Comparison of ENCODE assay signal across 8 mouse cellular contexts in genomic region chr16:65105184-65105931, GRCm38 (mm10). TPM values are rescaled to one million over a fixed set of nuclear protein-coding genes. Genes with fewer than 3 reads are reported as not detected.
DNase-seq lines count a peak whose midpoint lies in the region; ATAC-seq and TF ChIP-seq lines count a peak whose summit lies in the region.

Htr1f (minus strand) TSS chr16:65105854.

- H3K27ac ChIP-seq in heart, embryonic 11.5 days (ENCODE audit: low read depth, low read length): no peak within 1 kb of the TSS
- no peak within 1 kb of the TSS for H3K27ac ChIP-seq in testis, adult 2 months (ENCODE audit: control insufficient read depth, insufficient read depth, low read depth, low read length)
- H3K27ac ChIP-seq in intestine, embryonic 14.5 days (ENCODE audit: low read depth): no peak within 1 kb of the TSS
- no peak within 1 kb of the TSS for H3K27ac ChIP-seq in midbrain, postnatal 0 days (ENCODE audit: low read depth, low read length)

- WGBS in heart, embryonic 11.5 days (ENCODE audit: insufficient replicate concordance): 4% methylated on average over 41 of the region's 41 CpGs
- WGBS in intestine, embryonic 14.5 days: 4% methylated on average over 40 of the region's 41 CpGs
- WGBS in midbrain, postnatal 0 days: 4% methylated on average over 39 of the region's 41 CpGs

- 0 out of 2 replicates have a peak, but pooled peaks have one; percentile 42 for ATAC-seq in heart, embryonic 11.5 days (replicated peaks; ENCODE audit: insufficient number of reproducible peaks, low FRiP score, low TSS enrichment)
- ATAC-seq in intestine, embryonic 14.5 days (replicated peaks; ENCODE audit: low FRiP score, low TSS enrichment, low read depth): 0 out of 2 replicates have a peak, but pooled peaks have one; percentile 27
- ATAC-seq in midbrain, postnatal 0 days (ENCODE audit: low FRiP score): peak; percentile 76; the same call in 1 of the 2 replicates

- peak within 1 kb of the TSS; percentile 42 for H3K4me3 ChIP-seq in heart, embryonic 11.5 days (ENCODE audit: low read depth, low read length)
- H3K4me3 ChIP-seq in testis, adult 2 months (ENCODE audit: control insufficient read depth, low read depth, low read length): peak within 1 kb of the TSS; percentile 45
- peak within 1 kb of the TSS; percentile 40 for H3K4me3 ChIP-seq in intestine, embryonic 14.5 days (ENCODE audit: low read depth, low read length)
- H3K4me3 ChIP-seq in midbrain, postnatal 0 days (ENCODE audit: low read depth, low read length): peak within 1 kb of the TSS; percentile 58

- H3K4me1 ChIP-seq in heart, embryonic 11.5 days (ENCODE audit: control insufficient read depth, insufficient read depth, low read length): no peaks in the 10 kb centered on the region
- peaks cover 6% of the 10 kb centered on the region for H3K4me1 ChIP-seq in testis, adult 2 months (ENCODE audit: control insufficient read depth, insufficient read depth, low read length)
- no peaks in the 10 kb centered on the region; the same call in 1 of the 2 replicates for H3K4me1 ChIP-seq in intestine, embryonic 14.5 days (replicated peaks; ENCODE audit: control insufficient read depth, insufficient read depth, low read length)
- no peaks in the 10 kb centered on the region for H3K4me1 ChIP-seq in midbrain, postnatal 0 days (ENCODE audit: insufficient read depth, low read length)

- peak within 1 kb of the TSS; percentile 82 for H3K4me2 ChIP-seq in heart, embryonic 11.5 days
- H3K4me2 ChIP-seq in intestine, embryonic 14.5 days (ENCODE audit: low read length): peak within 1 kb of the TSS; percentile 81
- H3K4me2 ChIP-seq in midbrain, postnatal 0 days (ENCODE audit: low read depth, low read length, poor library complexity, severe bottlenecking): peak within 1 kb of the TSS; percentile 93

- peaks cover 19% of the 10 kb centered on the region for H3K27me3 ChIP-seq in heart, embryonic 11.5 days (ENCODE audit: control insufficient read depth, insufficient read depth, low read length)
- H3K27me3 ChIP-seq in testis, adult 2 months (ENCODE audit: control insufficient read depth, insufficient read depth, low read length): no peaks in the 10 kb centered on the region; the same call in 1 of the 2 replicates
- H3K27me3 ChIP-seq in intestine, embryonic 14.5 days (replicated peaks; ENCODE audit: control insufficient read depth, insufficient read depth, low read length): peaks cover 27% of the 10 kb centered on the region
- H3K27me3 ChIP-seq in midbrain, postnatal 0 days (ENCODE audit: insufficient read depth, low read length): 0 out of 2 replicates have a peak, but pooled peaks cover 4% of the 10 kb centered on the region

- DNase-seq in heart, postnatal 10 days: no peak
- DNase-seq in testis, postnatal 10 days (ENCODE audit: low spot score): no peak
- DNase-seq in intestine, embryonic 14.5 days (ENCODE audit: low spot score): peak; percentile 56
- DNase-seq in midbrain, postnatal 0 days (ENCODE audit: low spot score): peak; percentile 31
- DNase-seq in gastrocnemius, postnatal 25 days: no peak
- no peak for DNase-seq in thymus, postnatal 25 days

- no peak for TF ChIP-seq POLR2A in testis, adult 2 months (IDR thresholded peaks at IDR 0.05; ENCODE audit: control insufficient read depth, low read depth, low read length)

- H3K36me3 ChIP-seq in heart, embryonic 11.5 days (ENCODE audit: control insufficient read depth, insufficient read depth, low read length): no peaks in the 10 kb centered on the region
- H3K36me3 ChIP-seq in testis, adult 2 months (ENCODE audit: control insufficient read depth, insufficient read depth, low read length): no peaks in the 10 kb centered on the region
- no peaks in the 10 kb centered on the region for H3K36me3 ChIP-seq in intestine, embryonic 14.5 days (ENCODE audit: control insufficient read depth, insufficient read depth, low read length)
- H3K36me3 ChIP-seq in midbrain, postnatal 0 days (ENCODE audit: insufficient read depth, low read length): no peaks in the 10 kb centered on the region

- peak within 1 kb of the TSS; percentile 12; the same call in 1 of the 2 replicates for H3K9ac ChIP-seq in heart, embryonic 11.5 days (ENCODE audit: low read depth, low read length)
- peak within 1 kb of the TSS; percentile 35; the same call in 1 of the 2 replicates for H3K9ac ChIP-seq in intestine, embryonic 14.5 days (ENCODE audit: low read length)
- peak within 1 kb of the TSS; percentile 70 for H3K9ac ChIP-seq in midbrain, postnatal 0 days (replicated peaks; ENCODE audit: low read length, poor library complexity, severe bottlenecking)

- intact Hi-C loops in heart, postnatal 10 days (cut with DNase I): no loop called here

- no peak for TF ChIP-seq CTCF in testis, adult 2 months (IDR thresholded peaks at IDR 0.05; ENCODE audit: control insufficient read depth, insufficient read depth, insufficient replicate concordance, low read depth, low read length)
- no peak for TF ChIP-seq CTCF in midbrain, postnatal 0 days (IDR thresholded peaks at IDR 0.05)

- no peaks in the 10 kb centered on the region for H3K9me3 ChIP-seq in heart, embryonic 11.5 days (replicated peaks; ENCODE audit: control insufficient read depth, low read length)
- H3K9me3 ChIP-seq in intestine, embryonic 14.5 days (ENCODE audit: control insufficient read depth, low read length): no peaks in the 10 kb centered on the region
- no peaks in the 10 kb centered on the region for H3K9me3 ChIP-seq in midbrain, postnatal 0 days (ENCODE audit: low read length)

RNA-seq across cellular contexts. Expression of gene Htr1f, which starts in this region (rescaled TPM):
- polyA plus RNA-seq in heart, embryonic 11.5 days (2014; fragmentation: Nextera tagmentation; extraction: Ambion mirVana): not detected in 2 replicates
- not detected for total RNA-seq in heart, postnatal 10 days (2021)
- 0.10 and 0.19 TPM in 2 replicates for polyA plus RNA-seq in testis, adult 2 months (2012; rRNA removed)
- 0.13 TPM in 1 of 2 replicates, not detected in the other for polyA plus RNA-seq in intestine, embryonic 14.5 days (2014; fragmentation: Nextera tagmentation; extraction: Ambion mirVana)
- 0.66 and 2.0 TPM in 2 replicates for total RNA-seq in midbrain, postnatal 0 days (2014; rRNA removed)
- polyA plus RNA-seq in midbrain, postnatal 0 days (2015; fragmentation: Nextera tagmentation; extraction: Ambion mirVana): 0.51 and 0.52 TPM in 2 replicates
- not detected for total RNA-seq in gastrocnemius, postnatal 25 days (2021)

Comparison
In these comparisons a context has a peak if more than half of its experiments do, and no peak if none do; other contexts are left out.
1. Peak in ATAC-seq, H3K4me3 ChIP-seq, H3K9ac ChIP-seq and H3K4me2 ChIP-seq in heart, embryonic 11.5 days; RNA of the gene not detected or under 1 TPM.
2. Peak in DNase-seq, ATAC-seq, H3K4me3 ChIP-seq, H3K9ac ChIP-seq and H3K4me2 ChIP-seq in intestine, embryonic 14.5 days; RNA of the gene not detected or under 1 TPM.
3. H3K9ac ChIP-seq: peak in every context shown above with its lines; median percentile 70 in midbrain, postnatal 0 days; 35 in intestine, embryonic 14.5 days; 12 in heart, embryonic 11.5 days.